Mouse (Mus musculus) midbrain, postnatal 0 days (tissue): ENCODE data around the gene Gm20388. TPM values are rescaled to one million over a fixed set of nuclear protein-coding genes. Genes with fewer than 3 reads are reported as not detected.

Source experiments
- ATAC-seq: fragments of 200-750 bp; cut with Nextera tagmentation; 2 replicates; pipeline ENCODE4 v1.8.0; 2017; ENCODE audit warnings: moderate number of reproducible peaks, mild to moderate bottlenecking, moderate TSS enrichment, moderate library complexity; ENCODE audit not compliant: low FRiP score
- DNase-seq: peaks from one replicate; pipeline ENCODE4 v3.0.0-alpha.2; 2015; ENCODE audit warnings: low spot score
- H3K27ac ChIP-seq: fragments of 300-500 bp; sonication (generic); 2 replicates; pipeline ENCODE4 v1.5.1; 2014; ENCODE audit warnings: low read depth, mild to moderate bottlenecking, low read length, mixed read lengths
- H3K27me3 ChIP-seq: fragments of 300-500 bp; sonication (generic); 2 replicates; pipeline ENCODE4 v1.6.1; 2014; ENCODE audit warnings: low read length, control low read depth, mixed read lengths; ENCODE audit not compliant: insufficient read depth
- H3K36me3 ChIP-seq: fragments of 300-500 bp; sonication (generic); 2 replicates; pipeline ENCODE4 v1.6.1; 2014; ENCODE audit warnings: low read length, control low read depth, mixed read lengths; ENCODE audit not compliant: insufficient read depth
- H3K4me1 ChIP-seq: fragments of 300-500 bp; sonication (generic); 2 replicates; pipeline ENCODE4 v1.6.1; 2014; ENCODE audit warnings: mild to moderate bottlenecking, control low read depth, antibody characterized with exemption, low read length, mixed read lengths; ENCODE audit not compliant: insufficient read depth
- H3K4me2 ChIP-seq: fragments of 300-500 bp; sonication (generic); 2 replicates; pipeline ENCODE4 v1.6.1; 2014; ENCODE audit warnings: low read depth, mild to moderate bottlenecking, low read length, mixed read lengths; ENCODE audit not compliant: poor library complexity, severe bottlenecking
- H3K4me3 ChIP-seq: fragments of 300-500 bp; sonication (generic); 2 replicates; pipeline ENCODE4 v1.5.1; 2014; ENCODE audit warnings: low read depth, mild to moderate bottlenecking, low read length, moderate library complexity
- H3K9ac ChIP-seq: fragments of 300-500 bp; sonication (generic); replicated peaks from 2 replicates; pipeline ENCODE4 v1.6.1; 2014; ENCODE audit warnings: mild to moderate bottlenecking, low read length, moderate library complexity, mixed read lengths; ENCODE audit not compliant: poor library complexity, severe bottlenecking
- H3K9me3 ChIP-seq: fragments of 300-500 bp; sonication (generic); 2 replicates; pipeline ENCODE4 v1.6.1; 2016; ENCODE audit warnings: low read length, control low read depth
- CTCF ChIP-seq: IDR thresholded peaks from 2 replicates; pipeline ENCODE4 v1.5.1; 2016; ENCODE audit warnings: antibody characterized with exemption, mild to moderate bottlenecking
- WGBS: fragments of 180-500 bp; shearing (Covaris S2); extraction: QIAGEN DNeasy Blood & Tissue Kit; methylation state at CpG from one replicate; pipeline ENCODE4 v1.1.7; 2014; 5-methylcytosine and 5-hydroxymethylcytosine counted together
- polyA plus RNA-seq: library from polyadenylated mRNA; unstranded; fragments of >200 nt; fragmentation: Nextera tagmentation; extraction: Ambion mirVana; gene quantifications from 2 replicates; pipeline ENCODE4 v1.2.1, GENCODE M21; 2015
- total RNA-seq: library from RNA; depleted of rRNA; stranded (reverse); fragments of >200 nt; gene quantifications from 2 replicates; pipeline ENCODE4 v1.2.3, GENCODE M21; 2014

Gm20388 gene
- total and polyA plus RNA-seq, 2 experiments from 2014 or later: 74.2 TPM; not detected in 1

GRCm38 (mm10) chr8:121832503-121832902 is 1921.9 kb downstream of the Gm20388 start:
- no peak overlapping the region for H3K4me2 ChIP-seq
- H3K4me1 ChIP-seq: peaks cover 13% of the 10 kb centered on the region; the same call in 1 of the 2 replicates
- TF ChIP-seq CTCF: peak; percentile 81
- no peaks in the 10 kb centered on the region for H3K36me3 ChIP-seq
- H3K27ac ChIP-seq: no peak overlapping the region
- no peak overlapping the region for H3K9ac ChIP-seq
- DNase-seq (peak; percentile 81), ATAC-seq (no peak)
- H3K4me3 ChIP-seq: no peak overlapping the region
- WGBS: 13% methylated on average over 6 of the region's 6 CpGs
- no peaks in the 10 kb centered on the region for H3K27me3 ChIP-seq
- no peaks in the 10 kb centered on the region for H3K9me3 ChIP-seq

DNA sequence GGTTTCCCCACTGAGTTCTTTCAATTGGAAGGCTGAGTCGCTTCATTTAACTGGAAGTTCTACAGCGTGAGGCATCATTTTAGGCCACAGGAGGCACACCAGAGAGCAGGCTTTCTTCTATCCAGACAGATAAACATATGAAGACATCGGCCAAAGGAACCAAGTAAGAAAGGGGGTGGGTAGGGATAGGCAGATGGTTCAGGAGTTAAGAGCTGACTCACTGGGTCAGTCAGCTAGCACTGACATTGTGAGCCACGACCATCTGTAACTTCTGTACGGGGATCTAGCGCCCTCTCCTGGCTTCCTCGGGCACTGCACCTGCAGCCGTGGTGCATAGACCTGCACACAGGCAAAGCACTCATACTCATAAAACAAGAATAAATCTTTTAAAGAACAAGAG is 1930.6 kb downstream of the Gm20388 start:
- Histone ChIP-seq H3K4me3 (no peak overlapping the region), H3K36me3 (no peaks in the 10 kb centered on the region), H3K4me1 (no peaks in the 10 kb centered on the region), H3K9me3 (no peaks in the 10 kb centered on the region), H3K4me2 (no peak overlapping the region), H3K27ac (no peak overlapping the region), H3K9ac (no peak overlapping the region), H3K27me3 (no peaks in the 10 kb centered on the region)
- ATAC-seq: no peak
- peak; percentile 60 for DNase-seq
- peak; percentile 78 for TF ChIP-seq CTCF
- WGBS: 43% methylated on average over 8 of the region's 8 CpGs

DNA sequence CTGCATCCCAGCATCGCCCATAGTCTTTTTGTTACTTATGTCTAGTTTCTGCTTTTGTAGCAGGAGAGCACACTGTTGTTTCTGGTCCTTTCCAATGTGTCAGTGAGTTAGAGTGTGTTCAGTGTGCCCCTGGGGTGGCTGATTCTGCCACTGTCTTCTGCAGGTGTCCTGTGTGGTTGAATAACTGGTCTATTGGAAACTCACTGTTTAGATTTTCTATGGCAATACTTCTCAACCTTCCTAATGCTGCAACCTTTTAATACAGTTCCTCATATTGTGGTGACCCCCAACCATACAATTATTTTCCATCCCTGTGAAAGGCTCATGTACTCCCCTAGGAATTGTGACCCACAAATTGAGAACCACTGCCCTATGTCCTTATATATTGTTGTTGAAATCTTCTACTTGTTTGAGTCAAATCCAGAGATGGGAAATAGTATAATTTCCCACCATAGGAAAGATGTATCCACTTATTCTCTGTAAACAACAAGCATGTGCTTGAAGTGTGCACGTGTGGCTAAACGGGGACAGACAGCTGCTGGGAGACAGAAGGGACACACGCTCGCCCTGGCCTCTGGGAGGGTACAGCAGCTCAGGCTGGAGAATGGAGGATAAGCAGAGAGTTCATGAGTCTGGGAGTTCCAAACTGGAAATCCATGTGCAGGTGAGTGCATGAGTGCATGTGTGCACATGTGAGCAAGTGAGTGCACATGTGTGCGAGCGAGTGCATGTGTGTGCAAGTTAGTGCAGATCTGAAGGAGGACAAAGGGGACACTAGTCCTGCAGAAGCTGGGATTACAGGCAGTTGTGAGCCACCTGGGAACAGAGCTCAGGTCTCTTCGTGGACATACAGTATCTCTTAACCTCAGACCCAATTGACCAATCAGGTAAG is 1931.7 kb downstream of the Gm20388 start:
- no peaks in the 10 kb centered on the region for H3K9me3 ChIP-seq
- no peaks in the 10 kb centered on the region for H3K4me1 ChIP-seq
- H3K27ac ChIP-seq: no peak overlapping the region
- WGBS: 88% methylated on average over 8 of the region's 8 CpGs
- DNase-seq: no peak
- ATAC-seq: no peak
- H3K27me3 ChIP-seq: no peaks in the 10 kb centered on the region
- H3K4me2 ChIP-seq: no peak overlapping the region
- no peaks in the 10 kb centered on the region for H3K36me3 ChIP-seq
- no peak for TF ChIP-seq CTCF
- no peak overlapping the region for H3K9ac ChIP-seq
- H3K4me3 ChIP-seq: no peak overlapping the region

DNA sequence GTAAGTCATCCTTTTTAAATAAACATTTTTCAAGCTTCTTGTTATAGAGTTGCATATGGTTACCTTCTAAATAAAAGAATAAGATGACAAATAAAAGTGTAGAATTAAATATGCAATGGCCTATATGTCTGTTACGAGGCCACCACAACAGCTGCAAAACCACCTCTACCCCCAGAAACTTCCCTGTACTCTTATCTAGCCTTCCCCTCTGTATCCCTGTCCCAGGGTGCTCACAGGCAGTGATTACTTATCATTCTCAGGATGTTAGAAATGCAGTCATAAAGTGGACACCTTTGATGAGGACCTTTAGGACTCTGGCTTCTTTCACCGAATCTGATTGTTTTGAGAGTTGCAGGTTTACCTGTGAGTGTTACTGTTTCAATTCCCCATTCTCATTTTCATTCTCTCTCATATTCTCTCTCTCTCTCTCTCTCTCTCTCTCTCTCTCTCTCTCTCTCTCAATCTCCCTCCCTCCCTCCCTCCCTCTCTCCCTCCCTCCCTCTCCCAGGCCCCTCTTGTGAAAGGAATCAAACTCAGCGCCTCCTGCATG is 1932.6 kb downstream of the Gm20388 start:
- H3K9ac ChIP-seq: no peak overlapping the region
- no peak overlapping the region for H3K4me3 ChIP-seq
- DNase-seq: no peak
- no peaks in the 10 kb centered on the region for H3K36me3 ChIP-seq
- no peaks in the 10 kb centered on the region for H3K4me1 ChIP-seq
- H3K27ac ChIP-seq: no peak overlapping the region
- no peak for ATAC-seq
- 74% methylated on average over 3 of the region's 3 CpGs for WGBS
- no peak for TF ChIP-seq CTCF
- H3K9me3 ChIP-seq: no peaks in the 10 kb centered on the region
- H3K4me2 ChIP-seq: no peak overlapping the region
- H3K27me3 ChIP-seq: no peaks in the 10 kb centered on the region

- H3K9me3 ChIP-seq: no peaks in the 10 kb centered on the region
- 43% methylated on average over 6 of the region's 7 CpGs for WGBS
- H3K36me3 ChIP-seq: no peaks in the 10 kb centered on the region
- H3K4me3 ChIP-seq: no peak overlapping the region
- no peaks in the 10 kb centered on the region for H3K27me3 ChIP-seq
- DNase-seq (no peak), ATAC-seq (no peak)
- H3K9ac ChIP-seq: no peak overlapping the region
- H3K27ac ChIP-seq: no peak overlapping the region
- no peak overlapping the region for H3K4me2 ChIP-seq
- no peak for TF ChIP-seq CTCF
- H3K4me1 ChIP-seq: no peaks in the 10 kb centered on the region
Measured at GRCm38 (mm10) chr8:121844765-121845164, 1934.1 kb downstream of the Gm20388 start.

DNA sequence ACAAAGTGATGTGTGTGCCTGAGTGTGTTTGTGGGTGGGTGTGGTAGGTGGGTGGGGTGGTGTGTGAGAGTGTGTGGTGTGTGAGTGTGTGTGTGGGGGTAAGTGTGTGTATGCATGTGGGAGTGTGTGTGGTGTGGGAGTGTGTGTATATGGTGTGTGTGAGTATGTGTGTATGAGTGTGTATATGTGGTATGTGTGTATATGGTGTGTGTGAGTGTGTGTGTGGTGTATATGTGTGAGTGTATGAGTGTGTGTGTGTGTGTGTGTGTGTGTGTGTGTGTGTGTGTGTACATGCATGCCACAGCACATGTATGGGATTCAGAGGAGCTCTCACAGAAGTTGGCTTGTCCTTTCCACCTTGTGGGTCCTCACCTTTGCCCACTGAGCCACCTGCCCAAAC is 1936.2 kb downstream of the Gm20388 start:
- Histone ChIP-seq H3K4me1 (peaks cover 5% of the 10 kb centered on the region; the same call in 1 of the 2 replicates), H3K27me3 (no peaks in the 10 kb centered on the region), H3K36me3 (no peaks in the 10 kb centered on the region), H3K4me3 (no peak overlapping the region), H3K9me3 (no peaks in the 10 kb centered on the region), H3K9ac (no peak overlapping the region), H3K4me2 (no peak overlapping the region), H3K27ac (no peak overlapping the region)
- ATAC-seq (no peak), DNase-seq (no peak)
- no peak for TF ChIP-seq CTCF
